Mouse (Mus musculus) midbrain, embryonic 10.5 days (tissue): ENCODE measurements around the gene Gria1. TPM values are rescaled to one million over a fixed set of nuclear protein-coding genes. Genes with fewer than 3 reads are reported as not detected.

ENCODE experiments used
- DNase-seq: peaks from one replicate; pipeline ENCODE4 v3.0.0-alpha.2; 2017; ENCODE audit warnings: low spot score
- H3K27ac ChIP-seq: fragments of 300-500 bp; sonication (generic); replicated peaks from 2 replicates; pipeline ENCODE4 v1.5.1; 2016; ENCODE audit warnings: mild to moderate bottlenecking
- H3K27me3 ChIP-seq: fragments of 300-500 bp; sonication (generic); 2 replicates; pipeline ENCODE4 v1.6.1; 2016; ENCODE audit warnings: low read depth, mild to moderate bottlenecking; ENCODE audit not compliant: poor library complexity, severe bottlenecking
- H3K36me3 ChIP-seq: fragments of 300-500 bp; sonication (generic); 2 replicates; pipeline ENCODE4 v1.6.1; 2016; ENCODE audit warnings: mild to moderate bottlenecking, moderate library complexity
- H3K4me1 ChIP-seq: fragments of 300-500 bp; sonication (generic); 2 replicates; pipeline ENCODE4 v1.6.1; 2016
- H3K4me3 ChIP-seq: fragments of 300-500 bp; sonication (generic); 2 replicates; pipeline ENCODE4 v1.5.1; 2016; ENCODE audit warnings: mild to moderate bottlenecking, moderate library complexity
- H3K9me3 ChIP-seq: fragments of 300-500 bp; sonication (generic); replicated peaks from 2 replicates; pipeline ENCODE4 v1.6.1; 2016; ENCODE audit warnings: mild to moderate bottlenecking
- WGBS: fragments of 180-500 bp; shearing (Covaris S2); methylation state at CpG from one replicate; pipeline ENCODE4 v1.1.7; 2016; 5-methylcytosine and 5-hydroxymethylcytosine counted together
- polyA plus RNA-seq: library from polyadenylated mRNA; unstranded; fragments of >200 nt; fragmentation: Nextera tagmentation; extraction: Ambion mirVana; gene quantifications from 2 replicates; pipeline ENCODE4 v1.2.1, GENCODE M21; 2016

The Gria1 gene
- polyA plus RNA-seq, 1 experiment from 2014 or later: 0.57 TPM

- Histone ChIP-seq H3K4me3 (no peak overlapping the region), H3K36me3 (no peaks in the 10 kb centered on the region), H3K9me3 (no peaks in the 10 kb centered on the region), H3K4me1 (0 out of 2 replicates have a peak, but pooled peaks cover 8% of the 10 kb centered on the region), H3K27ac (peak overlapping the region; percentile 55; the same call in 1 of the 2 replicates), H3K27me3 (no peaks in the 10 kb centered on the region)
- WGBS: 74% methylated on average over 6 of the region's 6 CpGs
- DNase-seq: no peak
Observed at GRCm38 (mm10) chr11:57072171-57072570, 61.0 kb downstream of the Gria1 start.

- DNase-seq: no peak
- H3K4me1 ChIP-seq: no peaks in the 10 kb centered on the region
- H3K27ac ChIP-seq: no peak overlapping the region
- H3K27me3 ChIP-seq: no peaks in the 10 kb centered on the region
- H3K9me3 ChIP-seq: no peaks in the 10 kb centered on the region
- 89% methylated on average over 3 of the region's 3 CpGs for WGBS
- H3K4me3 ChIP-seq: no peak overlapping the region
- H3K36me3 ChIP-seq: no peaks in the 10 kb centered on the region
Observed at GRCm38 (mm10) chr11:57079423-57079822, 68.2 kb downstream of the Gria1 start.

- Histone ChIP-seq H3K4me3 (no peak overlapping the region), H3K27ac (no peak overlapping the region), H3K36me3 (no peaks in the 10 kb centered on the region), H3K4me1 (peaks cover 3% of the 10 kb centered on the region; the same call in 1 of the 2 replicates), H3K9me3 (no peaks in the 10 kb centered on the region), H3K27me3 (no peaks in the 10 kb centered on the region)
- DNase-seq: no peak
- WGBS: 74% methylated on average over 5 of the region's 5 CpGs
Observed at GRCm38 (mm10) chr11:57089527-57089926, 78.3 kb downstream of the Gria1 start.

GRCm38 (mm10) chr11:57090705-57091104, 79.5 kb downstream of the Gria1 start:
- no peak for DNase-seq
- peaks cover 12% of the 10 kb centered on the region for H3K4me1 ChIP-seq

GRCm38 (mm10) chr11:57091276-57091914, 80.2 kb downstream of the Gria1 start:
- WGBS: 74% methylated on average over 3 of the region's 3 CpGs
- Histone ChIP-seq H3K27ac (no peak overlapping the region), H3K36me3 (no peaks in the 10 kb centered on the region), H3K27me3 (no peaks in the 10 kb centered on the region), H3K4me1 (peaks cover 13% of the 10 kb centered on the region), H3K9me3 (no peaks in the 10 kb centered on the region), H3K4me3 (no peak overlapping the region)
- DNase-seq: no peak

More at GRCm38 (mm10) chr11:57090705-57091104, 79.5 kb downstream of the Gria1 start:
- Histone ChIP-seq H3K27ac (no peak overlapping the region), H3K9me3 (no peaks in the 10 kb centered on the region), H3K36me3 (no peaks in the 10 kb centered on the region), H3K4me3 (no peak overlapping the region), H3K27me3 (no peaks in the 10 kb centered on the region)

GRCm38 (mm10) chr11:57100491-57100890, 89.3 kb downstream of the Gria1 start:
- H3K4me1 ChIP-seq: peaks cover 3% of the 10 kb centered on the region; the same call in 1 of the 2 replicates
- WGBS: 84% methylated on average over 5 of the region's 5 CpGs
- DNase-seq: no peak
- no peak overlapping the region for H3K27ac ChIP-seq
- H3K36me3 ChIP-seq: no peaks in the 10 kb centered on the region
- no peaks in the 10 kb centered on the region for H3K27me3 ChIP-seq
- H3K9me3 ChIP-seq: no peaks in the 10 kb centered on the region
- no peak overlapping the region for H3K4me3 ChIP-seq

GRCm38 (mm10) chr11:57103751-57104254, 92.6 kb downstream of the Gria1 start:
- Histone ChIP-seq H3K27me3 (no peaks in the 10 kb centered on the region), H3K4me3 (no peak overlapping the region), H3K36me3 (no peaks in the 10 kb centered on the region), H3K27ac (no peak overlapping the region), H3K9me3 (no peaks in the 10 kb centered on the region), H3K4me1 (no peaks in the 10 kb centered on the region)
- WGBS: 87% methylated on average over 5 of the region's 5 CpGs
- DNase-seq: no peak

GRCm38 (mm10) chr11:57105683-57106082, 94.5 kb downstream of the Gria1 start:
- 71% methylated on average over 3 of the region's 3 CpGs for WGBS
- Histone ChIP-seq H3K27ac (no peak overlapping the region), H3K4me1 (no peaks in the 10 kb centered on the region), H3K36me3 (no peaks in the 10 kb centered on the region), H3K27me3 (no peaks in the 10 kb centered on the region), H3K9me3 (no peaks in the 10 kb centered on the region), H3K4me3 (no peak overlapping the region)
- no peak for DNase-seq

- DNase-seq: no peak
- 92% methylated on average over 8 of the region's 8 CpGs for WGBS
Observed at GRCm38 (mm10) chr11:57112386-57112785, 101.2 kb downstream of the Gria1 start.

GRCm38 (mm10) chr11:57114410-57114809, 103.2 kb downstream of the Gria1 start:
- Histone ChIP-seq H3K36me3 (no peaks in the 10 kb centered on the region), H3K27ac (no peak overlapping the region), H3K27me3 (no peaks in the 10 kb centered on the region), H3K4me3 (no peak overlapping the region), H3K9me3 (no peaks in the 10 kb centered on the region), H3K4me1 (no peaks in the 10 kb centered on the region)
- WGBS: 89% methylated on average over 5 of the region's 5 CpGs
- DNase-seq: no peak

More at GRCm38 (mm10) chr11:57112386-57112785, 101.2 kb downstream of the Gria1 start:
- no peaks in the 10 kb centered on the region for H3K9me3 ChIP-seq
- H3K4me3 ChIP-seq: no peak overlapping the region
- no peaks in the 10 kb centered on the region for H3K4me1 ChIP-seq
- no peaks in the 10 kb centered on the region for H3K27me3 ChIP-seq
- no peak overlapping the region for H3K27ac ChIP-seq
- H3K36me3 ChIP-seq: no peaks in the 10 kb centered on the region

GRCm38 (mm10) chr11:57127066-57127465, 115.9 kb downstream of the Gria1 start:
- no peak for DNase-seq
- Histone ChIP-seq H3K27ac (no peak overlapping the region), H3K27me3 (no peaks in the 10 kb centered on the region), H3K9me3 (no peaks in the 10 kb centered on the region), H3K4me3 (no peak overlapping the region), H3K4me1 (peaks cover 17% of the 10 kb centered on the region), H3K36me3 (no peaks in the 10 kb centered on the region)
- WGBS: 85% methylated on average over 8 of the region's 8 CpGs

- Histone ChIP-seq H3K4me3 (no peak overlapping the region), H3K36me3 (no peaks in the 10 kb centered on the region), H3K27me3 (no peaks in the 10 kb centered on the region), H3K27ac (no peak overlapping the region), H3K9me3 (no peaks in the 10 kb centered on the region), H3K4me1 (peaks cover 10% of the 10 kb centered on the region)
- DNase-seq: no peak
- 90% methylated on average over 14 of the region's 14 CpGs for WGBS
Observed at GRCm38 (mm10) chr11:57140162-57140780, 129.1 kb downstream of the Gria1 start.

GRCm38 (mm10) chr11:57143681-57144080, 132.5 kb downstream of the Gria1 start:
- DNase-seq: no peak
- H3K27me3 ChIP-seq: no peaks in the 10 kb centered on the region
- no peaks in the 10 kb centered on the region for H3K9me3 ChIP-seq
- H3K36me3 ChIP-seq: no peaks in the 10 kb centered on the region
- no peak overlapping the region for H3K4me3 ChIP-seq
- no peak overlapping the region for H3K27ac ChIP-seq
- WGBS: 80% methylated on average over 5 of the region's 5 CpGs
- H3K4me1 ChIP-seq: peaks cover 18% of the 10 kb centered on the region
